In genomic region chr8:3348142-3348823, GRCm38 (mm10) we compare ENCODE assay signal across 11 mouse cellular contexts. TPM values are rescaled to one million over a fixed set of nuclear protein-coding genes. Genes with fewer than 3 reads are reported as not detected.
DNase-seq lines count a peak whose midpoint lies in the region; ATAC-seq and TF ChIP-seq lines count a peak whose summit lies in the region.
"Had no signal": no experiment of that assay in that cellular context is flagged by ENCODE, and none has a peak within 500 bp of the region (broad histone marks: within the 10 kb centered on the region; RNA-seq: fewer than 3 reads in every experiment).

No protein-coding gene starts in this region.

- H3K9ac ChIP-seq in neural tube, embryonic 15.5 days (replicated peaks), result no peak overlapping the region
- H3K9ac ChIP-seq: forebrain, embryonic 13.5 days had no signal

- H3K27me3 ChIP-seq in neural tube, embryonic 15.5 days (replicated peaks), result no peaks in the 10 kb centered on the region
- H3K27me3 ChIP-seq: forebrain, embryonic 13.5 days had no signal

- peak; percentile 15 for DNase-seq in layer of hippocampus, adult 9-11 months
- DNase-seq in layer of hippocampus, postnatal 36 days, result no peak
- peak; percentile 57 for DNase-seq in NIH3T3 (ENCODE audit: low read depth)
- DNase-seq in brain, embryonic 14.5 days (ENCODE audit: low read depth), result peak; percentile 17
- DNase-seq in cerebellum, postnatal 14 days, result no peak
- DNase-seq in layer of hippocampus, postnatal 10 days (ENCODE audit: low spot score in 2 of 2), result no peak
- DNase-seq: lung, postnatal 36 days; thymus, postnatal 4 days had no signal

- H3K4me1 ChIP-seq in neural tube, embryonic 15.5 days, result no peaks in the 10 kb centered on the region
- H3K4me1 ChIP-seq: forebrain, embryonic 13.5 days had no signal

- H3K4me3 ChIP-seq in neural tube, embryonic 15.5 days (replicated peaks), result no peak overlapping the region
- H3K4me3 ChIP-seq: forebrain, embryonic 13.5 days had no signal

- H3K4me2 ChIP-seq in neural tube, embryonic 15.5 days, result no peak overlapping the region
- H3K4me2 ChIP-seq: forebrain, embryonic 13.5 days had no signal

- ATAC-seq in neural tube, embryonic 15.5 days (ENCODE audit: low FRiP score), result peak; percentile 53; the same call in 1 of the 2 replicates
- ATAC-seq: forebrain, embryonic 13.5 days had no signal

- no peaks in the 10 kb centered on the region for H3K36me3 ChIP-seq in neural tube, embryonic 15.5 days

- no peak overlapping the region for H3K27ac ChIP-seq in neural tube, embryonic 15.5 days (replicated peaks)
- H3K27ac ChIP-seq: forebrain, embryonic 13.5 days had no signal

- TF ChIP-seq CTCF in brain, embryonic 14.5 days (IDR thresholded peaks at IDR 0.05; ENCODE audit: borderline replicate concordance, extremely low read depth, insufficient read depth, insufficient read length), result no peak

- H3K9me3 ChIP-seq in neural tube, embryonic 15.5 days (replicated peaks), result no peaks in the 10 kb centered on the region
- H3K9me3 ChIP-seq: forebrain, embryonic 13.5 days had no signal

- no peak for TF ChIP-seq POLR2A in brain, embryonic 14.5 days (IDR thresholded peaks at IDR 0.05; ENCODE audit: borderline replicate concordance, extremely low read depth, insufficient read depth, insufficient read length, poor library complexity, severe bottlenecking)

- WGBS in neural tube, embryonic 15.5 days, result 53% methylated on average over 13 of the region's 13 CpGs

RNA-seq across cellular contexts. Expression of gene A430078G23Rik, which starts 4.9 kb away (rescaled TPM):
- total RNA-seq in layer of hippocampus, postnatal 36 days (2021), result under 1 TPM in 1 of 2 experiments, not detected in 1; 0.25 TPM
- 0.07 and 0.19 TPM in 2 replicates for polyA plus RNA-seq in brain, embryonic 14.5 days (2012; rRNA removed)
- 1.1 TPM in 1 of 2 replicates, not detected in the other for polyA plus RNA-seq in neural tube, embryonic 15.5 days (2015; fragmentation: Nextera tagmentation; extraction: Ambion mirVana)
- total RNA-seq in layer of hippocampus, postnatal 10 days (2021), result under 1 TPM in 1 of 2 experiments, not detected in 1; 0.53 TPM
- polyA plus RNA-seq: heart, embryonic 14.5 days had no signal

RNA-seq across cellular contexts. Expression of gene Arhgef18, which starts 44.5 kb away (rescaled TPM):
- 10 to 100 TPM; 46.0 to 50.5 TPM for total RNA-seq in layer of hippocampus, postnatal 36 days (2021)
- 32.1 and 37.0 TPM in 2 replicates for polyA plus RNA-seq in brain, embryonic 14.5 days (2012; rRNA removed)
- polyA plus RNA-seq in neural tube, embryonic 15.5 days (2015; fragmentation: Nextera tagmentation; extraction: Ambion mirVana), result 8.1 and 9.5 TPM in 2 replicates
- 10 to 100 TPM; 36.5 to 44.6 TPM for total RNA-seq in layer of hippocampus, postnatal 10 days (2021)

Comparison
In these comparisons a context has a peak if more than half of its experiments do, and no peak if none do; other contexts are left out.
1. DNase-seq: peak in layer of hippocampus, adult 9-11 months (single experiment), NIH3T3 (single experiment) and brain, embryonic 14.5 days (single experiment); none in layer of hippocampus, postnatal 36 days (0 of 2), cerebellum, postnatal 14 days (0 of 2) and layer of hippocampus, postnatal 10 days (0 of 2).